Mouse (Mus musculus) hindbrain, embryonic 10.5 days (tissue): ENCODE measurements around the gene Frmpd2. TPM values are rescaled to one million over a fixed set of nuclear protein-coding genes. Genes with fewer than 3 reads are reported as not detected.
"Not testable (repeated sequence)": the region's sequence is repeated elsewhere in the genome, so short reads cannot be mapped to it uniquely, and the experiment has no call there.

Experiments used
- DNase-seq: peaks from one replicate; pipeline ENCODE4 v3.0.0-alpha.2; 2017; ENCODE audit warnings: low spot score
- H3K27ac ChIP-seq: fragments of 300-500 bp; sonication (generic); 2 replicates; pipeline ENCODE4 v1.5.1; 2016; ENCODE audit warnings: mild to moderate bottlenecking, moderate library complexity
- H3K27me3 ChIP-seq: fragments of 300-500 bp; sonication (generic); 2 replicates; pipeline ENCODE4 v1.6.1; 2016; ENCODE audit warnings: mild to moderate bottlenecking; ENCODE audit not compliant: poor library complexity, insufficient read depth, severe bottlenecking
- H3K36me3 ChIP-seq: fragments of 300-500 bp; sonication (generic); 2 replicates; pipeline ENCODE4 v1.6.1; 2016; ENCODE audit warnings: mild to moderate bottlenecking, moderate library complexity
- H3K4me1 ChIP-seq: fragments of 300-500 bp; sonication (generic); replicated peaks from 2 replicates; pipeline ENCODE4 v1.6.1; 2016; ENCODE audit warnings: mild to moderate bottlenecking
- H3K4me3 ChIP-seq: fragments of 300-500 bp; sonication (generic); 2 replicates; pipeline ENCODE4 v1.5.1; 2016; ENCODE audit warnings: mild to moderate bottlenecking, moderate library complexity
- H3K9me3 ChIP-seq: fragments of 300-500 bp; sonication (generic); 2 replicates; pipeline ENCODE4 v1.6.1; 2016; ENCODE audit warnings: mild to moderate bottlenecking, moderate library complexity
- WGBS: fragments of 180-500 bp; shearing (Covaris S2); methylation state at CpG from one replicate; pipeline ENCODE4 v1.1.7; 2016; 5-methylcytosine and 5-hydroxymethylcytosine counted together
- polyA plus RNA-seq: library from polyadenylated mRNA; unstranded; fragments of >200 nt; fragmentation: Nextera tagmentation; extraction: Ambion mirVana; gene quantifications from 2 replicates; pipeline ENCODE4 v1.2.1, GENCODE M21; 2016

Frmpd2 gene
- 0.06 and 0.26 TPM in 2 replicates for polyA plus RNA-seq

DNA sequence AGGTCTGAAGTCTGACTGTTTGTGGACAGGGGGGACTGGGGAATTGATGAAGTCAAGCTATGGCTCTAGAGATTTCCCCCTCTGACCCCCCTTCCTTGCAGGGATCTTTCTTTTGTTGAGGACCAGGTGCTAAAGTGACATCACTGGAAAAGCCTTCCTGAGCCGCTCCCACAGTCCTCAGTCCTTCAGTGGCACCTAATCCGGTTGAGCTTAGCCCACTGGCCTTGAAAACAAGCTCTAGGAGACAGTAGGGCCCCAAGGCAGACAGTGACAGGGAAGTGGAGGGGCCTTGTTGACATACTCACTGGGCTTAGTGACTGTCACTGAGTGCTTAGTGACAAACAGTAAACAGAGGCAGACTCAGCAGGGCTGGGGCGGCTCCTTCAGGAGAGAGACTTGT lies at the start of gene Frmpd2:
Frmpd2 (plus strand) TSS at position 366 of the 400 bp plus-strand sequence.
- no peak within 1 kb of the TSS for H3K4me3 ChIP-seq
- DNase-seq: no peak
- no peak within 1 kb of the TSS for H3K27ac ChIP-seq
- H3K27me3 ChIP-seq: no peaks in the 10 kb centered on the region
- peaks cover 10% of the 10 kb centered on the region for H3K4me1 ChIP-seq
- H3K9me3 ChIP-seq: no peaks in the 10 kb centered on the region
- H3K36me3 ChIP-seq: no peaks in the 10 kb centered on the region
- WGBS: 30% methylated on average over 3 of the region's 3 CpGs

DNA sequence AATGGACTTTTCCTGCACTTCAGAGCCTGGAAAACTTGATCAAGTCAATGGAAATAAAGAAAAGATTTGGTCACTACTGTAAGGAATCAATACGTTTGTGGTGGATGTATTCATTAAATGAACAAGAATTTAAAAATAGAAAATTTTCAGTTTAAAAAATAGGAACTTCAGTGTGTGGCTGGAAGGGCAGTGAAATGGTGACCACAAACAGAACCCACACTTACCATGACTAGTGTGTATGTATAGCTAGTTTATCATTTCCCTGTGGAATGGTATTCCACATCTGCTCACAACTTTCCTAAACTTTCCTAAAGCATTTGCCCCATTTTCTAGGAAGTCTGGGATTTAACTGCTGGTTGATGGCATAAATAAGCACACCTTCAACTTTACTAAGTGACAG lies 48.5 kb upstream of the Frmpd2 start:
- Histone ChIP-seq H3K36me3 (no peaks in the 10 kb centered on the region), H3K9me3 (no peaks in the 10 kb centered on the region), H3K4me1 (no peaks in the 10 kb centered on the region), H3K27ac (no peak overlapping the region), H3K4me3 (no peak overlapping the region), H3K27me3 (no peaks in the 10 kb centered on the region)
- 92% methylated on average over 1 of the region's 1 CpGs for WGBS
- DNase-seq: no peak

DNA sequence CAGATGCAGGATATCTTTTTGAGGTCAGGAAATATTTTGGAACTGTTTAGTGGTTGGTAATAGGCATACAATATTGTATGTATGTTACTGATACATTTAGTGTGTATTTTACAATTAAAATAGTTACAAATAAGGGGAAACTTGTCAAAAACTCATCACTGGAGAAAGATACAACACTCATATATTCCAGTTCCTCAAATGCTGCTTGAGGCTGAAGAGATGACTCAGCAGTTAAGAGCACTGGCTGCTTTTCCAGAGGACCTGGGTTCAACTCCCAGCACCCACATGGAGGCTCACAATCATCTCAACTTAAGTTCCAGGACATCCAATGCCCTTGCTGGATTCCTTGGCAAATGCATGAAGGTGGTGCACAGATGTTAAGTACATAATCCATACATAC lies 47.4 kb upstream of the Frmpd2 start:
- Histone ChIP-seq H3K4me1 (no peaks in the 10 kb centered on the region), H3K36me3 (no peaks in the 10 kb centered on the region), H3K4me3 (no peak overlapping the region), H3K27me3 (no peaks in the 10 kb centered on the region), H3K9me3 (no peaks in the 10 kb centered on the region), H3K27ac (no peak overlapping the region)
- no peak for DNase-seq

DNA sequence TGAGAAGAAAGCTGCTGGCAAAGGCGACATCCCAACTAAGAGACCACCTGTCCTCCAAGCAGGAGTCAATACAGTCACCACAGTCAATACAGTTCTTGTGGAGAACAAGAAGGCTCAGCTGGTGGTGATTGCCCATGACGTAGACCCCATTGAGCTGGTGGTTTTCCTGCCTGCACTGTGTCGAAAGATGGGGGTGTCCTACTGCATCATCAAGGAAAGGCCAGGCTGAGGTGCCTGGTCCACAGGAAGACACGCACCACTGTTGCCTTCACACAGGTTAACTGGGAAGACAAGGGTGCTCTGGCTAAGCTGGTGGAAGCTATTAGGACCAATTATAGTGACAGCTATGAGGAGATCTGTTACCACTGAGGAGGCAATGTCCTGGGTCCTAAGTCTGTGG lies 39.0 kb upstream of the Frmpd2 start:
- 89% methylated on average over 4 of the region's 4 CpGs for WGBS
- H3K4me1 ChIP-seq, H3K4me3 ChIP-seq, H3K27ac ChIP-seq, DNase-seq, H3K27me3 ChIP-seq: not testable (repeated sequence)
- H3K9me3 ChIP-seq: peaks cover 16% of the 10 kb centered on the region
- peaks cover 22% of the 10 kb centered on the region for H3K36me3 ChIP-seq

DNA sequence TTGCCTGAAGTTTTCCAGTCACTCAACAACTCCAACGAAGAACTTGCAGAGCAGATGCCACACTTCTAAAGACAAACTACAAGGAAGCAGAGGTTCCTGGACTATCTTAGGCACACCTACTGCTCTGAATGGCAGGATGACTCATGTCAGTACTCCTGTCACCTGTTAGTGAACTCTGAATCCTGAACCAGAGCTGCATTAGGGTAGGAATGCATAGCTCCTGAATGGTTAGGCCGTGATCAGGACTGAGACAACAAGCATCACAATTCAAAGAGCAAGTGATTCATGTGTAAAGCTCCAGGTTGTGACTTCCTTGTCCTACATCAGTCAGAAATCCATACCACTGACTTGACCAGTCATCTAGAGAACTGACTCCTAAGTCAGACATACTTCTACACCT lies 27.7 kb upstream of the Frmpd2 start:
- Histone ChIP-seq H3K4me1 (peaks cover 25% of the 10 kb centered on the region), H3K4me3 (no peak overlapping the region), H3K9me3 (no peaks in the 10 kb centered on the region), H3K27ac (no peak overlapping the region), H3K27me3 (peaks cover 14% of the 10 kb centered on the region), H3K36me3 (0 out of 2 replicates have a peak, but pooled peaks cover 5% of the 10 kb centered on the region)
- WGBS: 86% methylated on average over 2 of the region's 2 CpGs
- no peak for DNase-seq

DNA sequence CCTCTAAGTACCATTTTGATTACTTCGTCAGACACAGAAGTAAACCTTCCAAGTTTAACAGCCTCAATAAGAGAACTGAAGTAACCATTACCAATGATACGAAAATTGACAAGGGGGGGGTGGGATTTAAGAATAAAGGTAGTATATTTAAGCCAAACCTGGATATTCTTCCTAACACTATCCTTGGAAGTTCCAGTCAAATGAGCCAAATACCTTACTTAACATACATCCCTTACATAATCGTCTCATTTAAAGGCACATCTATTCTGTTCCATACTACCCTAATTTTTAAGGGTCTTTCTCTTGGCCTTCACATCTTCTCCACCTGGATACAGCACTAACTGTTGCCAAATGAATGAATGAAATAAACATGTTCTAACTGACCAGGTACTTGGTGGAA lies 25.5 kb upstream of the Frmpd2 start:
- Histone ChIP-seq H3K4me3 (peak overlapping the region; percentile 92), H3K36me3 (no peaks in the 10 kb centered on the region), H3K27ac (peak overlapping the region; percentile 98), H3K27me3 (peaks cover 24% of the 10 kb centered on the region), H3K4me1 (peaks cover 25% of the 10 kb centered on the region), H3K9me3 (no peaks in the 10 kb centered on the region)
- DNase-seq: no peak
- 54% methylated on average over 3 of the region's 3 CpGs for WGBS

DNA sequence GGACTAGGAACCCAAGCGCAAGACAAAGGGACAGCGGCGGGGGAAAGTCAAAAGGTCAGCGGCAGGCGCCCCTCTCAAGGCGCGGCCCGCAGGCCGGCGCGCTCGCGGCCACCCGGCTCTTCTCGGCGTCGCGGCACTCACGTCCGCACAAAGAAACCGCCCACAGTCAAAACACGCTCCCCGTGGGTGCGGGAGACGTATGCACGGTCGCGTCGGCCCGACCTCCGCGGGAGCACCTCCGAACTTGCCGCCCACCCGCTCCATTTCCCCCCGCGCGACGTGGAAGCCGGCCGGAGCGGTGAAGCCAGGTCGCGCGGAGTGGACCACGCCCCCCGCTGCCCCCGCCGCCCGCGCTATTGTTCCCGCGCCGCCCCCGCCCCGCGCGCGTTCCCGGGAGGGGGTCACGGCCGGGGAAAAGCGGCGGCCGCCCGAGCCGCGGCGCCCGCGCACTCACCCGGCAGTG lies 24.9 kb upstream of the Frmpd2 start:
- Histone ChIP-seq H3K9me3 (no peaks in the 10 kb centered on the region), H3K36me3 (no peaks in the 10 kb centered on the region), H3K4me1 (peaks cover 25% of the 10 kb centered on the region), H3K27me3 (peaks cover 27% of the 10 kb centered on the region), H3K4me3 (peak overlapping the region; percentile 92), H3K27ac (peak overlapping the region; percentile 98)
- WGBS: 1% methylated on average over 71 of the region's 72 CpGs
- DNase-seq: no peak

DNA sequence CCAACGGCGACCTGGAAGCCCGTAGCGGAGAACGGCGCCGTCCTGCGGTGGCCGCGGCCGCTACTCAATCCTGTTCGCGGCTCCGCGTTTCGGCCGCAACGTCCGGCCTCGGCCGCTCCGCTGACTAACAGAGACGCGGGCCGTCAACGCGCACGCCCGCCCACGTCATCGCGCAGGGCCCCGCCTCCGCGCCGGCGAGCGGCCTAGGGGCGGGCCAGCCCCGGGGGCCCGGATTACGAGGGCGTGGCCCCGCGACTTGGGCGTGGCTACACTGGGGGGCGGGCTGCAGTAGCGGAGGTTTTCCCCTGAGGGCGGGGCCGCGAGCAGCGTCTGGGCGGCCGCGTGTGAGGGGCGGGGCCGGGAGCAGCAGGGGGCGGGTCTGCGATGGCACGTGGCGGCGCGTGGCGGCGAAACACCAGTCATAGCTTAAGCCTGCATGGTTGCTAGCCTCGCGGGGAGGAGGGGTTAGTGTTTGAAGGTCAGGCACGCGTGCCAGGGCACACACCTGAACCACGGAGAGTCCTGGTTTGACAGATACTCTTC lies 24.4 kb upstream of the Frmpd2 start, which contains the start of gene Mapk8:
Mapk8 (minus strand) TSS at position 132 of the 543 bp plus-strand sequence.
- peaks cover 25% of the 10 kb centered on the region for H3K4me1 ChIP-seq
- peak; percentile 97 for DNase-seq
- no peaks in the 10 kb centered on the region for H3K9me3 ChIP-seq
- H3K27me3 ChIP-seq: peaks cover 27% of the 10 kb centered on the region
- no peaks in the 10 kb centered on the region for H3K36me3 ChIP-seq
- peak within 1 kb of the TSS; percentile 92 for H3K4me3 ChIP-seq
- H3K27ac ChIP-seq: peak within 1 kb of the TSS; percentile 98
- under 1% methylated on average over 70 of the region's 70 CpGs for whole genome bisulfite sequencing

DNA sequence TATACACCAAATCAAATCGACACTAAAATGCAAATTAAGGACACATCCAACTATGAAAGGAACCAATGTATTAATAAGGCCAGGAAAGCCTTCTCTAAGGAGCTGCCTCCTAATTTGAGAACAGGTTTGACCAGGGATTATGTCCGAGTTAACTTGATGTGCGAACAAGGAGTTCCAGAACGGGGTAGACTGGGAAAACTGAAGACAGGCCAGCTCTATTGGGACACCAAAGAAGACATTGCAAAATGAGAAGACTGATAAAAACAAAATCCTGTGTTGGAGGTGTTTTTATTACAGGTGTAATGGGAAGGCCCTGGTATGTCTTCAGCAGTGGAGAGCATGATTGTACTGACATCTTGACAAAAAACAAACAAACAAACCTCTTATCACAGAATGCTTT lies 23.2 kb upstream of the Frmpd2 start:
- 85% methylated on average over 4 of the region's 4 CpGs for WGBS
- peaks cover 27% of the 10 kb centered on the region for H3K27me3 ChIP-seq
- no peak overlapping the region for H3K4me3 ChIP-seq
- H3K27ac ChIP-seq: no peak overlapping the region
- DNase-seq: no peak
- peaks cover 25% of the 10 kb centered on the region for H3K4me1 ChIP-seq
- no peaks in the 10 kb centered on the region for H3K36me3 ChIP-seq
- H3K9me3 ChIP-seq: no peaks in the 10 kb centered on the region

DNA sequence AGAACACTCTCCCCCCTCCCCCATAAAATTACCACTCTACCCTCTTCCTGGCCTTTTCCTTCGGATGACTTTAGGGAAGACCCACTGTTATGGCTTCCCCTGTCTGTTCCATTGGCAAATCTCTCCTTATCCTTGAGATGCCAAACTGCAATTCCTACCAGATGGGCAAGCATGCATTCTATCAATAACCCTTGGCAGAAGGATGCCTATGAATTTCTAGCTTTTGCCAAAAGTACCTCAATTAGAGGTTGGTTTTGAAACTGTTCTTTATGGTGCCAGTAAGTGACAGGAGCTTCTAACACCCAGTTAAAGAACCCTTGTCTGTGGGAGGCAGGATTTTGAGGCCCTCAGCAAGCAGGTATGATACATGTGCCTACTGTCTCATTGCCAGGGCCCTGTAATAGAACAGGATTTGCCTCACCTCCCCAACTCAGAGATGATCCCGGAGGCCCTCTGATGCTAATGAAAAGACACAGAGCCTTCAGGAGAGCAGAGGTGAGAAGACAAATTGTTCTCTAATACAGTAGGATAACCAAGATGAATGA lies 22.1 kb upstream of the Frmpd2 start:
- WGBS: 79% methylated on average over 2 of the region's 2 CpGs

DNA sequence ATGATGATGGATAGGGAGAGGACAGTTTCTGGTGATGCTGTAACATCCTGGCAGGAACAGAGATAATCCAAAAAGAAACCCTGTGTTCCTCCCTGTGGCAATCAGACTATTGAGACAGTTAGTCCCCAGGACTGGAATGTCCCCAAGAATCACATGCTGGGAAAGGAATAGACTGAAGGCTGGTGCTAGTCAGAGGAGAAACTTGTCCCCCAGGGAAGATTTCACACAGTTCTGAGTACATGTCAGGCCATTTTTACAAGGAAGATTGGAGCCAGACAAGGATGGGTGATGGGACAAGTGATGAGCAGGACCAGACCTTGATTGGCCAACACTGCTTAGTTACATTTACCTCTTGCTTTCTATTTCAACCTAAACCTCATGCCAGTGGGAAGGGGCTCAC lies 21.2 kb upstream of the Frmpd2 start:
- H3K4me3 ChIP-seq: no peak overlapping the region
- no peak overlapping the region for H3K27ac ChIP-seq
- H3K9me3 ChIP-seq: no peaks in the 10 kb centered on the region
- no peak for DNase-seq
- peaks cover 12% of the 10 kb centered on the region for H3K4me1 ChIP-seq
- H3K27me3 ChIP-seq: peaks cover 27% of the 10 kb centered on the region
- H3K36me3 ChIP-seq: no peaks in the 10 kb centered on the region

More for the DNA sequence above, 22.1 kb upstream of the Frmpd2 start:
- no peak overlapping the region for H3K4me3 ChIP-seq
- DNase-seq: no peak
- no peak overlapping the region for H3K27ac ChIP-seq
- H3K36me3 ChIP-seq: no peaks in the 10 kb centered on the region
- peaks cover 27% of the 10 kb centered on the region for H3K27me3 ChIP-seq
- no peaks in the 10 kb centered on the region for H3K9me3 ChIP-seq
- H3K4me1 ChIP-seq: peaks cover 18% of the 10 kb centered on the region

DNA sequence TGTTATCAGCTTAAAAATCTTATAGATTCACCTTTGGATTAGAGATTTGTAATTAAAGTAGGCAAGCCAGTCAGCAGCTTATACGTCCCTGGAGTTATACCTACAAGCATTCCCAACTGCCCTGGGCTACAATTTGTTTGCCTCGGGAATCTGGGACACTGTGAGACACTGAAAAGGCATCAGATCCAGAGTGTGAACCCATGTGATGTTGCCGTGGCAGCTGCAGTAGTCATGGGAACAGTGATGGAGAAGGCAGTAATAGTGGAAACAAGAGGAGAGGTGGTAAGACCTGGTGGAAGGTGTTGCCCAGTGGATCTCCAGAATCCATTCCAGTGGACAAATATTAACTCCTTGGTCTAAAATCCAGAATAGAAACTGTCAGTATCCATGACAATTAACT lies 7.8 kb upstream of the Frmpd2 start:
- no peaks in the 10 kb centered on the region for H3K9me3 ChIP-seq
- no peak overlapping the region for H3K4me3 ChIP-seq
- 79% methylated on average over 3 of the region's 3 CpGs for WGBS
- no peak for DNase-seq
- no peaks in the 10 kb centered on the region for H3K27me3 ChIP-seq
- H3K4me1 ChIP-seq: no peaks in the 10 kb centered on the region
- no peaks in the 10 kb centered on the region for H3K36me3 ChIP-seq
- H3K27ac ChIP-seq: no peak overlapping the region

DNA sequence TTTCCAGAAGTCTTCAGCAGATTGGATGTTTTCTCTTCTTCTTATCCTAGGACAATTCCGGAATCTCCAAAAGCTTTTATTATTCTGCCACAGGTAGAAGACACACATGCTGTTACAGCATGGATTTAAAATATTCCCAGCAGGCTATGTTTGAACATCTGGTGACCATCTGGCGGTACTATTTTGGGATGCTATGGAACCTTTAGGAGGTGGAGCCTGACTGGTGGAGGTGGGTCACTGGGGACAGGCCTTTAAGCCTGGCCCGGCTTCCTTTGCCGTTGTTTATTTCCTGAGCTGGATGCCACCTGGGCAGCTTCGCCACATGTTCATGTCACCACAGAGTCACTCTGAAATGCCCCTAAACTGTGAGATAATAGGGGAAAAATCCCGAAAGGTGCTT lies 3.7 kb upstream of the Frmpd2 start:
- Histone ChIP-seq H3K27me3 (no peaks in the 10 kb centered on the region), H3K27ac (no peak overlapping the region), H3K36me3 (no peaks in the 10 kb centered on the region), H3K4me1 (no peaks in the 10 kb centered on the region), H3K9me3 (no peaks in the 10 kb centered on the region), H3K4me3 (no peak overlapping the region)
- WGBS: 70% methylated on average over 6 of the region's 6 CpGs
- DNase-seq: peak; percentile 18

DNA sequence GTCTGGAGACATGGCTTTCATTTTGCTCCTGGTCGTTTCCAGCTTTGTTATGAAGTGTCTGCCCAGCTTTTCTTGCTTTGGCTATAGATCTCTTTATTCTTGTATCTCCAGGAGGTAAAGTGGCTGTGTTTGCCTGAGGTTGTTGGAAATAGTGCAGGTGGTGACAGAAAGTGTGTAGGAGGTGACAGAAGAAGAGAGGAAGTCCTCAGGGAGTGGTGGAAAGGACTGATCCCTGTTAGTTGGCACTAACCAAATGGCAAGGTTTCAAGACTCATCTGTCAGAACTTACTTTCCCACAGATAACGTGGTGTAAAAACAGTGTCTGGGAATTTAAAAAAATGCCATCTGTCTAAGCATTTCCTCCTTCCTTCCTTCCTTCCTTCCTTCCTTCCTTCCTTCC lies 3.0 kb downstream of the Frmpd2 start:
- no peak overlapping the region for H3K27ac ChIP-seq
- DNase-seq: no peak
- H3K9me3 ChIP-seq: no peaks in the 10 kb centered on the region
- WGBS: 73% methylated on average over 2 of the region's 2 CpGs
- no peaks in the 10 kb centered on the region for H3K27me3 ChIP-seq
- H3K4me1 ChIP-seq: peaks cover 12% of the 10 kb centered on the region
- no peaks in the 10 kb centered on the region for H3K36me3 ChIP-seq
- no peak overlapping the region for H3K4me3 ChIP-seq
